Mouse (Mus musculus) embryonic facial prominence, embryonic 14.5 days (tissue): ENCODE data around the gene Fam221a. TPM values are rescaled to one million over a fixed set of nuclear protein-coding genes. Genes with fewer than 3 reads are reported as not detected.
A peak's percentile ranks its signal among the peaks of the same experiment; 100 is the strongest.
"Not testable (repeated sequence)": the region's sequence is repeated elsewhere in the genome, so short reads cannot be mapped to it uniquely, and the experiment has no call there.

Experiments used
- ATAC-seq: fragments of 200-750 bp; cut with Nextera tagmentation; 2 replicates; pipeline ENCODE4 v1.8.0; 2017; ENCODE audit warnings: low read depth, moderate number of reproducible peaks, moderate TSS enrichment
- DNase-seq: peaks from one replicate; pipeline ENCODE4 v3.0.0-alpha.2; 2015; ENCODE audit warnings: low spot score
- H3K27ac ChIP-seq: fragments of 300-500 bp; sonication (generic); replicated peaks from 2 replicates; pipeline ENCODE4 v1.5.1; 2014; ENCODE audit warnings: low read depth, mild to moderate bottlenecking, low read length, moderate library complexity
- H3K27me3 ChIP-seq: fragments of 300-500 bp; sonication (generic); replicated peaks from 2 replicates; pipeline ENCODE4 v1.6.1; 2014; ENCODE audit warnings: low read length; ENCODE audit not compliant: control insufficient read depth, insufficient read depth
- H3K36me3 ChIP-seq: fragments of 300-500 bp; sonication (generic); 2 replicates; pipeline ENCODE4 v1.6.1; 2014; ENCODE audit warnings: low read length, mixed read lengths; ENCODE audit not compliant: control insufficient read depth, insufficient read depth
- H3K4me1 ChIP-seq: fragments of 300-500 bp; sonication (generic); 2 replicates; pipeline ENCODE4 v1.6.1; 2014; ENCODE audit warnings: antibody characterized with exemption, low read length; ENCODE audit not compliant: control insufficient read depth, insufficient read depth
- H3K4me2 ChIP-seq: fragments of 300-500 bp; sonication (generic); 2 replicates; pipeline ENCODE4 v1.6.1; 2014; ENCODE audit warnings: low read depth, mild to moderate bottlenecking, low read length, moderate library complexity, mixed read lengths
- H3K4me3 ChIP-seq: fragments of 300-500 bp; sonication (generic); 2 replicates; pipeline ENCODE4 v1.5.1; 2014; ENCODE audit warnings: low read depth, mild to moderate bottlenecking, low read length
- H3K9ac ChIP-seq: fragments of 300-500 bp; sonication (generic); 2 replicates; pipeline ENCODE4 v1.6.1; 2014; ENCODE audit warnings: low read depth, mild to moderate bottlenecking, low read length, moderate library complexity, mixed read lengths
- H3K9me3 ChIP-seq: fragments of 300-500 bp; sonication (generic); 2 replicates; pipeline ENCODE4 v1.6.1; 2016; ENCODE audit warnings: low read length; ENCODE audit not compliant: control insufficient read depth
- WGBS: fragments of 180-500 bp; shearing (Covaris S2); extraction: QIAGEN DNeasy Blood & Tissue Kit; methylation state at CpG from one replicate; pipeline ENCODE4 v1.1.7; 2014; 5-methylcytosine and 5-hydroxymethylcytosine counted together
- polyA plus RNA-seq: library from polyadenylated mRNA; unstranded; fragments of >200 nt; fragmentation: Nextera tagmentation; extraction: Ambion mirVana; gene quantifications from 2 replicates; pipeline ENCODE4 v1.2.1, GENCODE M21; 2014

The Fam221a gene
- polyA plus RNA-seq, 1 experiment from 2014 or later = 7.2 TPM

GRCm38 (mm10) chr6:49410830-49411229, 43.3 kb downstream of the Fam221a start:
- Histone ChIP-seq H3K4me1 (no peaks in the 10 kb centered on the region), H3K9ac (no peak overlapping the region), H3K9me3 (no peaks in the 10 kb centered on the region), H3K27me3 (no peaks in the 10 kb centered on the region), H3K4me3 (no peak overlapping the region), H3K36me3 (no peaks in the 10 kb centered on the region), H3K27ac (no peak overlapping the region), H3K4me2 (no peak overlapping the region)
- WGBS = 75% methylated on average over 3 of the region's 3 CpGs
- DNase-seq (peak; percentile 1), ATAC-seq (no peak)

GRCm38 (mm10) chr6:49412967-49413366, 45.4 kb downstream of the Fam221a start:
- H3K4me3 ChIP-seq, H3K9me3 ChIP-seq, H3K36me3 ChIP-seq, H3K27me3 ChIP-seq, H3K9ac ChIP-seq, DNase-seq, ATAC-seq, H3K4me1 ChIP-seq, H3K27ac ChIP-seq, H3K4me2 ChIP-seq: not testable (repeated sequence)
- WGBS = 68% methylated on average over 2 of the region's 2 CpGs

GRCm38 (mm10) chr6:49415971-49416370, 48.4 kb downstream of the Fam221a start:
- Histone ChIP-seq H3K4me3 (no peak overlapping the region), H3K36me3 (no peaks in the 10 kb centered on the region), H3K9me3 (no peaks in the 10 kb centered on the region), H3K9ac (no peak overlapping the region), H3K4me1 (no peaks in the 10 kb centered on the region), H3K27ac (no peak overlapping the region), H3K4me2 (no peak overlapping the region), H3K27me3 (no peaks in the 10 kb centered on the region)
- WGBS = 65% methylated on average over 1 of the region's 1 CpGs
- no peak for ATAC-seq
- DNase-seq = no peak

- Histone ChIP-seq H3K4me1 (no peaks in the 10 kb centered on the region), H3K9me3 (no peaks in the 10 kb centered on the region), H3K4me3 (no peak overlapping the region), H3K27me3 (no peaks in the 10 kb centered on the region), H3K27ac (no peak overlapping the region), H3K36me3 (no peaks in the 10 kb centered on the region), H3K9ac (no peak overlapping the region), H3K4me2 (no peak overlapping the region)
- DNase-seq (peak; percentile 22), ATAC-seq (no peak)
- WGBS = 63% methylated on average over 1 of the region's 1 CpGs
These were observed 69.8 kb downstream of the Fam221a start for GRCm38 (mm10) chr6:49437306-49437705.

Other genes with a start within 250 kb of the Fam221a start
- 49.4 and 61.6 TPM in 2 replicates for gene Igf2bp3, start 152.8 kb upstream of the Fam221a start, polyA plus RNA-seq
- gene Tra2a, start 103.7 kb upstream of the Fam221a start, polyA plus RNA-seq = 39.6 and 40.6 TPM in 2 replicates
- gene Ccdc126, start 48.5 kb upstream of the Fam221a start, polyA plus RNA-seq = 10.9 and 12.5 TPM in 2 replicates
- gene Stk31, start 27.9 kb downstream of the Fam221a start, polyA plus RNA-seq = 0.41 TPM in 1 of 2 replicates, not detected in the other